Mouse (Mus musculus) lung, adult 2 months (tissue): ENCODE measurements around the gene Clstn2.

Experiments
- CTCF ChIP-seq: fragments of 200-500 bp; IDR thresholded peaks from 2 replicates; pipeline ENCODE4 v1.5.1; 2011; ENCODE audit warnings: mild to moderate bottlenecking, low read length, control low read depth; ENCODE audit not compliant: insufficient read depth
- POLR2A ChIP-seq: fragments of 200-500 bp; IDR thresholded peaks from 2 replicates; pipeline ENCODE4 v1.6.1; 2011; ENCODE audit warnings: low read depth, mild to moderate bottlenecking, control low read depth, low read length, borderline replicate concordance; ENCODE audit errors: extremely low read depth

- TF ChIP-seq CTCF: no peak
- TF ChIP-seq POLR2A: no peak
These were observed 507.4 kb downstream of the Clstn2 start for GRCm38 (mm10) chr9:97525563-97525962.
